Mouse (Mus musculus): ENCODE measurements around the gene Scgb2a2. TPM values are rescaled to one million over a fixed set of nuclear protein-coding genes. Genes with fewer than 3 reads are reported as not detected.
"Not testable (repeated sequence)": the region's sequence is repeated elsewhere in the genome, so short reads cannot be mapped to it uniquely, and the experiment has no call there.

The Scgb2a2 gene
- total and polyA plus RNA-seq, 3 experiments = not detected

GRCm38 (mm10) chr19:9837341-9837715, 10.0 kb upstream of the Scgb2a2 start:
- no peaks in the 10 kb centered on the region for H3K4me1 ChIP-seq (ENCODE audit: control insufficient read depth in 1 of 2, insufficient read depth in 2 of 2, low read length in 2 of 2)
- TF ChIP-seq ZKSCAN1 (IDR thresholded peaks at IDR 0.05; ENCODE audit: low read depth, low read length) (no peak), ZMIZ1 (IDR thresholded peaks at IDR 0.05; ENCODE audit: low read depth, low read length) (no peak), KAT2A (conservative IDR thresholded peaks at IDR 0.05; ENCODE audit: low read depth, low read length) (no peak), CTCF (IDR thresholded peaks at IDR 0.05 in 2 of 3, conservative IDR thresholded peaks at IDR 0.05 in 1 of 3; ENCODE audit: control insufficient read depth in 1 of 3, insufficient read depth in 1 of 3, low read depth in 2 of 3, low read length in 3 of 3, poor library complexity in 1 of 3, severe bottlenecking in 1 of 3) (no peak), GATA1 (IDR thresholded peaks at IDR 0.05; ENCODE audit: low read depth, low read length) (no peak), MAFK (IDR thresholded peaks at IDR 0.05; ENCODE audit: borderline replicate concordance, low read depth, low read length) (no peak), MXI1 (IDR thresholded peaks at IDR 0.05; ENCODE audit: low read depth, low read length) (no peak)
- no peaks in the 10 kb centered on the region for H3K9me3 ChIP-seq (replicated peaks; ENCODE audit: insufficient read depth, low read length)
- no peak overlapping the region for H3K4me3 ChIP-seq (ENCODE audit: control insufficient read depth in 1 of 2, insufficient read depth in 1 of 2, low read depth in 2 of 2, low read length in 2 of 2)
- H3K79me2 ChIP-seq (ENCODE audit: control insufficient read depth, insufficient read depth, low read length, poor library complexity) = no peaks in the 10 kb centered on the region
- DNase-seq (ENCODE audit: low read depth, low spot score) = no peak
- H3K36me3 ChIP-seq (ENCODE audit: control insufficient read depth in 1 of 2, insufficient read depth in 2 of 2, low read length in 2 of 2) = no peaks in the 10 kb centered on the region
- no peak overlapping the region for H3K27ac ChIP-seq (ENCODE audit: control insufficient read depth, low read depth, low read length)
- no peak overlapping the region for H3K9ac ChIP-seq (ENCODE audit: control insufficient read depth, low read depth, low read length, poor library complexity, severe bottlenecking)
- peaks cover 1 to 6% of the 10 kb centered on the region in 2 experiments; a peak in 3 of 4 replicates for H3K27me3 ChIP-seq (ENCODE audit: control insufficient read depth in 1 of 2, insufficient read depth in 2 of 2, low read length in 2 of 2)

- not testable (repeated sequence) for DNase-seq (ENCODE audit: low read depth, low spot score); H3K27me3 ChIP-seq (ENCODE audit: control insufficient read depth in 1 of 2, insufficient read depth in 2 of 2, low read length in 2 of 2); H3K27ac ChIP-seq (ENCODE audit: control insufficient read depth, low read depth, low read length); H3K9me3 ChIP-seq (replicated peaks; ENCODE audit: insufficient read depth, low read length); H3K79me2 ChIP-seq (ENCODE audit: control insufficient read depth, insufficient read depth, low read length, poor library complexity); H3K4me1 ChIP-seq (ENCODE audit: control insufficient read depth in 1 of 2, insufficient read depth in 2 of 2, low read length in 2 of 2); H3K9ac ChIP-seq (ENCODE audit: control insufficient read depth, low read depth, low read length, poor library complexity, severe bottlenecking); H3K4me3 ChIP-seq (ENCODE audit: control insufficient read depth in 1 of 2, insufficient read depth in 1 of 2, low read depth in 2 of 2, low read length in 2 of 2); H3K36me3 ChIP-seq (ENCODE audit: control insufficient read depth in 1 of 2, insufficient read depth in 2 of 2, low read length in 2 of 2)
- TF ChIP-seq CTCF (IDR thresholded peaks at IDR 0.05 in 2 of 3, conservative IDR thresholded peaks at IDR 0.05 in 1 of 3; ENCODE audit: control insufficient read depth in 1 of 3, insufficient read depth in 1 of 3, low read depth in 2 of 3, low read length in 3 of 3, poor library complexity in 1 of 3, severe bottlenecking in 1 of 3) (peak in 1 of 3 experiments; percentile 16; a peak in 1 of 6 replicates), RAD21 (IDR thresholded peaks at IDR 0.05; ENCODE audit: low read depth, low read length) (peak; percentile 2; the same call in 1 of the 2 replicates)
Observed at GRCm38 (mm10) chr19:9849368-9850075, 2.2 kb downstream of the Scgb2a2 start.

- H3K9ac ChIP-seq (ENCODE audit: control insufficient read depth, low read depth, low read length, poor library complexity, severe bottlenecking); H3K4me3 ChIP-seq (ENCODE audit: control insufficient read depth in 1 of 2, insufficient read depth in 1 of 2, low read depth in 2 of 2, low read length in 2 of 2); H3K9me3 ChIP-seq (replicated peaks; ENCODE audit: insufficient read depth, low read length); H3K36me3 ChIP-seq (ENCODE audit: control insufficient read depth in 1 of 2, insufficient read depth in 2 of 2, low read length in 2 of 2); H3K27me3 ChIP-seq (ENCODE audit: control insufficient read depth in 1 of 2, insufficient read depth in 2 of 2, low read length in 2 of 2); H3K4me1 ChIP-seq (ENCODE audit: control insufficient read depth in 1 of 2, insufficient read depth in 2 of 2, low read length in 2 of 2); H3K27ac ChIP-seq (ENCODE audit: control insufficient read depth, low read depth, low read length); H3K79me2 ChIP-seq (ENCODE audit: control insufficient read depth, insufficient read depth, low read length, poor library complexity); DNase-seq (ENCODE audit: low read depth, low spot score): not testable (repeated sequence)
Observed at GRCm38 (mm10) chr19:9860821-9861220, 13.5 kb downstream of the Scgb2a2 start.

All from MEL (cell line).